Mouse (Mus musculus) MEL (cell line): ENCODE measurements around the gene Serpinf1. TPM values are rescaled to one million over a fixed set of nuclear protein-coding genes. Genes with fewer than 3 reads are reported as not detected.
"Not testable (repeated sequence)": the region's sequence is repeated elsewhere in the genome, so short reads cannot be mapped to it uniquely, and the experiment has no call there.

Source experiments
- DNase-seq: peaks from one replicate; pipeline ENCODE4 v3.0.0; 2011; ENCODE audit warnings: low read depth, low spot score
- H3K27ac ChIP-seq: 2 replicates; pipeline ENCODE4 v1.5.1; 2012; ENCODE audit warnings: low read depth, mild to moderate bottlenecking, control low read depth, low read length, moderate library complexity; ENCODE audit not compliant: control insufficient read depth
- H3K27me3 ChIP-seq, 2 experiments: fragments of 150-350 bp in 1 of 2; sonication (generic) in 1 of 2; 2 replicates each; pipeline ENCODE4 v1.6.1; 2012; ENCODE audit warnings: low read length in 2 of 2, mild to moderate bottlenecking in 2 of 2, improper control_type of control experiment in 1 of 2, moderate library complexity in 1 of 2; ENCODE audit not compliant: insufficient read depth in 2 of 2, control insufficient read depth in 1 of 2
- H3K36me3 ChIP-seq, 2 experiments: 2 replicates each; pipeline ENCODE4 v1.6.1; 2012 to 2014; ENCODE audit warnings: low read length in 2 of 2, improper control_type of control experiment in 1 of 2, inconsistent platforms in 1 of 2, mild to moderate bottlenecking in 1 of 2; ENCODE audit not compliant: insufficient read depth in 2 of 2, control insufficient read depth in 1 of 2
- H3K4me1 ChIP-seq, 2 experiments: fragments of 150-350 bp in 1 of 2; sonication (generic) in 1 of 2; 2 replicates each; pipeline ENCODE4 v1.6.1; 2012; ENCODE audit warnings: low read length in 2 of 2, improper control_type of control experiment in 1 of 2, mild to moderate bottlenecking in 1 of 2; ENCODE audit not compliant: insufficient read depth in 2 of 2, control insufficient read depth in 1 of 2
- H3K4me3 ChIP-seq, 2 experiments: fragments of 150-350 bp in 1 of 2; sonication (generic) in 1 of 2; 2 replicates each; pipeline ENCODE4 v1.5.1; 2012; ENCODE audit warnings: low read depth in 2 of 2, low read length in 2 of 2, mild to moderate bottlenecking in 2 of 2, moderate library complexity in 2 of 2, control low read depth in 1 of 2, improper control_type of control experiment in 1 of 2; ENCODE audit not compliant: control insufficient read depth in 1 of 2, insufficient read depth in 1 of 2
- H3K79me2 ChIP-seq: 2 replicates; pipeline ENCODE4 v1.6.1; 2012; ENCODE audit warnings: mild to moderate bottlenecking, low read length, moderate library complexity; ENCODE audit not compliant: control insufficient read depth, poor library complexity, insufficient read depth
- H3K9ac ChIP-seq: 2 replicates; pipeline ENCODE4 v1.6.1; 2012; ENCODE audit warnings: low read depth, mild to moderate bottlenecking, control low read depth, low read length, moderate library complexity; ENCODE audit not compliant: control insufficient read depth, poor library complexity, severe bottlenecking
- H3K9me3 ChIP-seq: fragments of 150-350 bp; sonication (generic); replicated peaks from 2 replicates; pipeline ENCODE4 v1.6.1; 2012; ENCODE audit warnings: mild to moderate bottlenecking, low read length, improper control_type of control experiment, moderate library complexity; ENCODE audit not compliant: insufficient read depth
- ELF1 ChIP-seq: IDR thresholded peaks from 2 replicates; pipeline ENCODE4 v1.6.1; 2014; ENCODE audit warnings: low read depth, mild to moderate bottlenecking, inconsistent platforms, low read length, improper control_type of control experiment, moderate library complexity
- HCFC1 ChIP-seq: IDR thresholded peaks from 2 replicates; pipeline ENCODE4 v1.6.1; 2012; ENCODE audit warnings: low read depth, mild to moderate bottlenecking, inconsistent platforms, low read length, improper control_type of control experiment, moderate library complexity
- JUND ChIP-seq: IDR thresholded peaks from 2 replicates; pipeline ENCODE4 v1.6.1; 2011; ENCODE audit warnings: low read depth, mild to moderate bottlenecking, improper control_type of control experiment, low read length
- MAFK ChIP-seq: IDR thresholded peaks from 2 replicates; pipeline ENCODE4 v1.6.1; 2011; ENCODE audit warnings: low read depth, mild to moderate bottlenecking, low read length, improper control_type of control experiment, borderline replicate concordance
- MAX ChIP-seq: IDR thresholded peaks from 2 replicates; pipeline ENCODE4 v1.6.1; 2011; ENCODE audit warnings: low read length, improper control_type of control experiment
- MYC ChIP-seq: IDR thresholded peaks from 2 replicates; pipeline ENCODE4 v1.6.1; 2011; ENCODE audit warnings: low read depth, mild to moderate bottlenecking, low read length, improper control_type of control experiment, moderate library complexity
- NRF1 ChIP-seq: IDR thresholded peaks from 2 replicates; pipeline ENCODE4 v1.6.1; 2014; ENCODE audit warnings: low read depth, mild to moderate bottlenecking, inconsistent platforms, low read length, improper control_type of control experiment, moderate library complexity; ENCODE audit not compliant: poor library complexity, insufficient read depth, severe bottlenecking
- POLR2AphosphoS5 ChIP-seq: IDR thresholded peaks from 2 replicates; pipeline ENCODE4 v1.6.1; 2012; ENCODE audit warnings: low read depth, borderline replicate concordance, mild to moderate bottlenecking, inconsistent platforms, low read length, moderate library complexity, mixed read lengths
- RCOR1 ChIP-seq: IDR thresholded peaks from 2 replicates; pipeline ENCODE4 v1.6.1; 2012; ENCODE audit warnings: low read depth, mild to moderate bottlenecking, inconsistent platforms, low read length, improper control_type of control experiment
- TBP ChIP-seq: IDR thresholded peaks from 2 replicates; pipeline ENCODE4 v1.8.0; 2011; ENCODE audit warnings: low read depth, low read length, improper control_type of control experiment
- TCF12 ChIP-seq: IDR thresholded peaks from 2 replicates; pipeline ENCODE4 v1.6.1; 2014; ENCODE audit warnings: low read depth, mild to moderate bottlenecking, inconsistent platforms, low read length, improper control_type of control experiment, moderate library complexity
- polyA plus RNA-seq, 2 experiments: library from polyadenylated mRNA; stranded (reverse) in 1 of 2; unstranded in 1 of 2; fragments of >175 nt in 1 of 2; fragments of >200 nt in 1 of 2; gene quantifications; 2 replicates each; pipeline versions ENCODE4 v1.2.1 to v1.2.4; 2012; ENCODE audit warnings: low replicate concordance in 2 of 2, low read depth in 1 of 2; ENCODE audit not compliant: insufficient read length in 2 of 2, insufficient read depth in 1 of 2, missing spikeins in 1 of 2
- total RNA-seq: library from RNA; depleted of rRNA; stranded (reverse); fragments of 300-350 nt; gene quantifications from 2 replicates; pipeline ENCODE4 v1.2.3, GENCODE M21; 2012

The Serpinf1 gene
- total and polyA plus RNA-seq, 3 experiments, result 0.36 TPM; not detected in 2

- peaks cover 14 to 42% of the 10 kb centered on the region in 2 experiments for H3K4me1 ChIP-seq
- H3K79me2 ChIP-seq, H3K27ac ChIP-seq: not testable (repeated sequence)
These were observed 33.5 kb upstream of the Serpinf1 start for GRCm38 (mm10) chr11:75455971-75456370.

GRCm38 (mm10) chr11:75455041-75455736, 32.7 kb upstream of the Serpinf1 start:
- Histone ChIP-seq H3K9me3 (no peaks in the 10 kb centered on the region), H3K79me2 (no peaks in the 10 kb centered on the region; the same call in 1 of the 2 replicates), H3K9ac (peak overlapping the region; percentile 63), H3K4me1 (peaks cover 14 to 50% of the 10 kb centered on the region in 2 experiments), H3K27me3 (no peaks in the 10 kb centered on the region), H3K27ac (peak overlapping the region; percentile 20), H3K36me3 (peaks cover 0 to 34% of the 10 kb centered on the region in 2 experiments; a peak in 2 of 4 replicates), H3K4me3 (peak overlapping the region; percentile 32 to 39)
- no peak for DNase-seq
- TF ChIP-seq MAX, result no peak
- no peak for TF ChIP-seq HCFC1
- no peak for TF ChIP-seq NRF1
- no peak for TF ChIP-seq RCOR1
- TF ChIP-seq POLR2AphosphoS5, result no peak
- no peak for TF ChIP-seq ELF1
- TF ChIP-seq MAFK, result no peak
- no peak for TF ChIP-seq TBP
- no peak for TF ChIP-seq MYC
- TF ChIP-seq JUND, result no peak
- no peak for TF ChIP-seq TCF12

More at GRCm38 (mm10) chr11:75455971-75456370, 33.5 kb upstream of the Serpinf1 start:
- H3K9me3 ChIP-seq, DNase-seq, H3K9ac ChIP-seq, H3K27me3 ChIP-seq, H3K4me3 ChIP-seq: not testable (repeated sequence)
- peaks cover 0 to 29% of the 10 kb centered on the region in 2 experiments; a peak in 2 of 4 replicates for H3K36me3 ChIP-seq
- TF ChIP-seq TBP, result 0 out of 2 replicates have a peak, but pooled peaks have one; percentile 54
